Mouse (Mus musculus) forelimb bud, embryonic 11.5 days (tissue): ENCODE measurements around the gene Mob4.

Experiments
- DNase-seq: peaks from one replicate; pipeline ENCODE4 v3.0.0-alpha.2; 2012; ENCODE audit warnings: low read depth, low spot score

The Mob4 gene

GRCm38 (mm10) chr1:55182392-55182791 is 51.4 kb downstream of the Mob4 start:
- DNase-seq: no peak

GRCm38 (mm10) chr1:55185718-55186117 is 54.7 kb downstream of the Mob4 start:
- no peak for DNase-seq

- DNase-seq: no peak
Measured at GRCm38 (mm10) chr1:55186592-55187210, 55.7 kb downstream of the Mob4 start.

- DNase-seq: no peak
Measured at GRCm38 (mm10) chr1:55192015-55192414, 61.0 kb downstream of the Mob4 start.

- DNase-seq: no peak
Measured at GRCm38 (mm10) chr1:55192824-55193223, 61.8 kb downstream of the Mob4 start.

GRCm38 (mm10) chr1:55193316-55193715 is 62.3 kb downstream of the Mob4 start:
- peak; percentile 73 for DNase-seq

GRCm38 (mm10) chr1:55194064-55194915 is 63.3 kb downstream of the Mob4 start:
- no peak for DNase-seq

- DNase-seq: no peak
Measured at GRCm38 (mm10) chr1:55195021-55195420, 64.0 kb downstream of the Mob4 start.

- no peak for DNase-seq
Measured at GRCm38 (mm10) chr1:55196327-55197003, 65.4 kb downstream of the Mob4 start.

- no peak for DNase-seq
Measured at GRCm38 (mm10) chr1:55198719-55199118, 67.7 kb downstream of the Mob4 start.

GRCm38 (mm10) chr1:55201850-55202752 is 71.1 kb downstream of the Mob4 start:
- DNase-seq: no peak
